Mouse (Mus musculus): ENCODE data around the gene Bahcc1. TPM values are rescaled to one million over a fixed set of nuclear protein-coding genes. Genes with fewer than 3 reads are reported as not detected.

Gene Bahcc1
- polyA plus RNA-seq, 2 experiments = 0.75 to 1.6 TPM

- H3K9me3 ChIP-seq (ENCODE audit: control insufficient read depth, low read length) = no peaks in the 10 kb centered on the region
- no peaks in the 10 kb centered on the region for H3K36me3 ChIP-seq (replicated peaks; ENCODE audit: control insufficient read depth, insufficient read depth, low read depth)
- H3K4me3 ChIP-seq (ENCODE audit: insufficient read depth in 1 of 2, low read depth in 2 of 2, low read length in 2 of 2) = peak overlapping the region; percentile 66 to 70
- ATAC-seq (ENCODE audit: insufficient read depth) (no peak), DNase-seq (ENCODE audit: low read depth in 3 of 3, low spot score in 3 of 3) (no peak)
- H3K27me3 ChIP-seq (ENCODE audit: control insufficient read depth, insufficient read depth, low read length) = peaks cover 69% of the 10 kb centered on the region
- H3K4me2 ChIP-seq (ENCODE audit: low read depth) = peak overlapping the region; percentile 71
- H3K9ac ChIP-seq (replicated peaks) = peak overlapping the region; percentile 2; the same call in 1 of the 2 replicates
- TF ChIP-seq CTCF (IDR thresholded peaks at IDR 0.05; ENCODE audit: low read depth) (no peak), EP300 (IDR thresholded peaks at IDR 0.05; ENCODE audit: low read depth) (no peak)
- H3K27ac ChIP-seq = no peak overlapping the region
- 1% methylated on average over 42 of the region's 42 CpGs for WGBS (ENCODE audit: insufficient replicate concordance)
- peaks cover 9 to 33% of the 10 kb centered on the region in 2 experiments for H3K4me1 ChIP-seq (replicated peaks; ENCODE audit: control insufficient read depth in 2 of 2, insufficient read depth in 2 of 2, low read length in 1 of 2)
Observed at GRCm38 (mm10) chr11:120229861-120230751, 2.6 kb upstream of the Bahcc1 start.

GRCm38 (mm10) chr11:120230841-120231370 is 1.8 kb upstream of the Bahcc1 start:
- Histone ChIP-seq H3K27me3 (ENCODE audit: control insufficient read depth, insufficient read depth, low read length) (peaks cover 69% of the 10 kb centered on the region), H3K9ac (replicated peaks) (peak overlapping the region; percentile 58), H3K27ac (no peak overlapping the region; the same call in 1 of the 2 replicates), H3K36me3 (replicated peaks; ENCODE audit: control insufficient read depth, insufficient read depth, low read depth) (no peaks in the 10 kb centered on the region), H3K9me3 (ENCODE audit: control insufficient read depth, low read length) (no peaks in the 10 kb centered on the region), H3K4me3 (ENCODE audit: insufficient read depth in 1 of 2, low read depth in 2 of 2, low read length in 2 of 2) (peak overlapping the region; percentile 66 to 70), H3K4me2 (ENCODE audit: low read depth) (peak overlapping the region; percentile 71), H3K4me1 (replicated peaks; ENCODE audit: control insufficient read depth in 2 of 2, insufficient read depth in 2 of 2, low read length in 1 of 2) (peaks cover 9 to 31% of the 10 kb centered on the region in 2 experiments)
- DNase-seq (ENCODE audit: low read depth in 3 of 3, low spot score in 3 of 3) (no peak), ATAC-seq (ENCODE audit: insufficient read depth) (peak; percentile 1; the same call in 1 of the 2 replicates)
- under 1% methylated on average over 58 of the region's 58 CpGs for WGBS (ENCODE audit: insufficient replicate concordance)
- 0 out of 2 replicates have a peak, but pooled peaks have one; percentile 10 for TF ChIP-seq CTCF (IDR thresholded peaks at IDR 0.05; ENCODE audit: low read depth)
- TF ChIP-seq EP300 (IDR thresholded peaks at IDR 0.05; ENCODE audit: low read depth) = no peak

DNA sequence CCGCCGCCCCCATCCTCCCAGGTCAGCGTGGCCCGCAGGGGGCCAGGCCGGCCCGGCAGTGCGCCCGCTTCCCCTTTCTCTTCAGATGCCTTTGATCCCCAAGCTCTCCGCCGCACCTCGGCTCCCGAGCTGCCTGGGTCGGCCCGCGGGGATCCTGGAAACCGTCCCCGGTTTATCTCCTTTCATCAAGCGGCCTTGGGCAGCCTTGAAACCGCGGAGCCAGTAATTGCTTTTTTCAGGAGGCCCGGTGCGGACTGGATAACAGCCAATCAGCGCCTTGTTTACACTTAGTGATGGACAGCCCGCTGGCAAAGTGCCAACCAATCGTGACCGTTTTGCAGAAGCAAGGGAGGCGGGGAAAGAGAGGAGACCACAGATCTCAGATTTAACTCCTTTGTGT is 1.4 kb upstream of the Bahcc1 start:
- ATAC-seq (ENCODE audit: insufficient read depth) (peak; percentile 46), DNase-seq (ENCODE audit: low read depth in 3 of 3, low spot score in 3 of 3) (peak; percentile 86 to 88 (median 87))
- Histone ChIP-seq H3K9ac (replicated peaks) (peak overlapping the region; percentile 58), H3K4me3 (ENCODE audit: insufficient read depth in 1 of 2, low read depth in 2 of 2, low read length in 2 of 2) (peak overlapping the region; percentile 66 to 70), H3K4me2 (ENCODE audit: low read depth) (peak overlapping the region; percentile 71), H3K9me3 (ENCODE audit: control insufficient read depth, low read length) (no peaks in the 10 kb centered on the region), H3K4me1 (replicated peaks; ENCODE audit: control insufficient read depth in 2 of 2, insufficient read depth in 2 of 2, low read length in 1 of 2) (peaks cover 9 to 31% of the 10 kb centered on the region in 2 experiments), H3K27me3 (ENCODE audit: control insufficient read depth, insufficient read depth, low read length) (peaks cover 69% of the 10 kb centered on the region), H3K36me3 (replicated peaks; ENCODE audit: control insufficient read depth, insufficient read depth, low read depth) (no peaks in the 10 kb centered on the region), H3K27ac (no peak overlapping the region; the same call in 1 of the 2 replicates)
- TF ChIP-seq EP300 (IDR thresholded peaks at IDR 0.05; ENCODE audit: low read depth) (peak; percentile 34; the same call in 1 of the 2 replicates), CTCF (IDR thresholded peaks at IDR 0.05; ENCODE audit: low read depth) (no peak)
- under 1% methylated on average over 27 of the region's 27 CpGs for WGBS (ENCODE audit: insufficient replicate concordance)

GRCm38 (mm10) chr11:120233441-120234135 is 841 bp downstream of the Bahcc1 start:
- under 1% methylated on average over 51 of the region's 51 CpGs for WGBS (ENCODE audit: insufficient replicate concordance)
- no peak for ATAC-seq (ENCODE audit: insufficient read depth)

More at GRCm38 (mm10) chr11:120233441-120234135, 841 bp downstream of the Bahcc1 start:
- peak overlapping the region; percentile 67 for H3K9ac ChIP-seq (replicated peaks)
- peak overlapping the region; percentile 58 to 63 for H3K4me3 ChIP-seq (ENCODE audit: insufficient read depth in 1 of 2, low read depth in 2 of 2, low read length in 2 of 2)
- DNase-seq (ENCODE audit: low read depth in 3 of 3, low spot score in 3 of 3) = no peak
- H3K4me1 ChIP-seq (replicated peaks; ENCODE audit: control insufficient read depth in 2 of 2, insufficient read depth in 2 of 2, low read length in 1 of 2) = peaks cover 9 to 20% of the 10 kb centered on the region in 2 experiments
- H3K4me2 ChIP-seq (ENCODE audit: low read depth) = peak overlapping the region; percentile 71
- peaks cover 85% of the 10 kb centered on the region for H3K27me3 ChIP-seq (ENCODE audit: control insufficient read depth, insufficient read depth, low read length)
- TF ChIP-seq CTCF (IDR thresholded peaks at IDR 0.05; ENCODE audit: low read depth) (no peak), EP300 (IDR thresholded peaks at IDR 0.05; ENCODE audit: low read depth) (no peak)
- no peaks in the 10 kb centered on the region for H3K36me3 ChIP-seq (replicated peaks; ENCODE audit: control insufficient read depth, insufficient read depth, low read depth)
- peak overlapping the region; percentile 8; the same call in 1 of the 2 replicates for H3K27ac ChIP-seq
- no peaks in the 10 kb centered on the region for H3K9me3 ChIP-seq (ENCODE audit: control insufficient read depth, low read length)
